Mouse (Mus musculus): ENCODE measurements at regions not wholly inside any gene's neighbourhood (a gene's known extent, or its start where the extent isn't known, plus 50 kb on each side); places are given as distances from the start of the nearest gene placed in this dataset.

GRCm38 (mm10) chr8:44758727-44759126, 176.5 kb upstream of the Fat1 start:
- intact Hi-C loops (cut with DNase I), result no loop called here

GRCm38 (mm10) chr8:44762731-44763130, 172.5 kb upstream of the Fat1 start:
- intact Hi-C loops (cut with DNase I), result no loop called here
- peak in 1 of 2 experiments; percentile 52 for DNase-seq (ENCODE audit: low spot score in 2 of 2)

More at GRCm38 (mm10) chr8:44758727-44759126, 176.5 kb upstream of the Fat1 start:
- no peak for DNase-seq (ENCODE audit: low spot score in 2 of 2)

GRCm38 (mm10) chr8:44765194-44765593, 170.1 kb upstream of the Fat1 start:
- intact Hi-C loops (cut with DNase I), result no loop called here
- DNase-seq (ENCODE audit: low spot score in 2 of 2), result no peak

GRCm38 (mm10) chr8:44765677-44766076, 169.6 kb upstream of the Fat1 start:
- intact Hi-C loops (cut with DNase I), result no loop called here
- DNase-seq (ENCODE audit: low spot score in 2 of 2), result no peak

- DNase-seq (ENCODE audit: low spot score in 2 of 2), result no peak
- intact Hi-C loops (cut with DNase I), result no loop called here
These were observed 169.0 kb upstream of the Fat1 start for GRCm38 (mm10) chr8:44766111-44766873.

- no peak for DNase-seq (ENCODE audit: low spot score in 2 of 2)
- intact Hi-C loops (cut with DNase I), result no loop called here
These were observed 168.0 kb upstream of the Fat1 start for GRCm38 (mm10) chr8:44767271-44767670.

- no peak for DNase-seq (ENCODE audit: low spot score in 2 of 2)
- intact Hi-C loops (cut with DNase I), result no loop called here
These were observed 156.0 kb upstream of the Fat1 start for GRCm38 (mm10) chr8:44779212-44779611.

- DNase-seq (ENCODE audit: low spot score in 2 of 2), result no peak
- intact Hi-C loops (cut with DNase I), result no loop called here
These were observed 152.8 kb upstream of the Fat1 start for GRCm38 (mm10) chr8:44782421-44782820.

- no peak for DNase-seq (ENCODE audit: low spot score in 2 of 2)
- intact Hi-C loops (cut with DNase I), result no loop called here
These were observed 150.1 kb upstream of the Fat1 start for GRCm38 (mm10) chr8:44785161-44785560.

- intact Hi-C loops (cut with DNase I), result no loop called here
- no peak for DNase-seq (ENCODE audit: low spot score in 2 of 2)
These were observed 148.5 kb upstream of the Fat1 start for GRCm38 (mm10) chr8:44786740-44787139.

GRCm38 (mm10) chr8:44788290-44788689, 147.0 kb upstream of the Fat1 start:
- DNase-seq (ENCODE audit: low spot score in 2 of 2), result no peak
- intact Hi-C loops (cut with DNase I), result no loop called here

- no peak for DNase-seq (ENCODE audit: low spot score in 2 of 2)
- intact Hi-C loops (cut with DNase I), result no loop called here
These were observed 135.7 kb upstream of the Fat1 start for GRCm38 (mm10) chr8:44799513-44799912.

GRCm38 (mm10) chr8:44800827-44801273, 134.4 kb upstream of the Fat1 start:
- DNase-seq (ENCODE audit: low spot score in 2 of 2), result no peak
- intact Hi-C loops (cut with DNase I), result no loop called here

GRCm38 (mm10) chr8:44801604-44802206, 133.5 kb upstream of the Fat1 start:
- intact Hi-C loops (cut with DNase I), result no loop called here
- no peak for DNase-seq (ENCODE audit: low spot score in 2 of 2)

- DNase-seq (ENCODE audit: low spot score in 2 of 2), result no peak
- intact Hi-C loops (cut with DNase I), result no loop called here
These were observed 132.9 kb upstream of the Fat1 start for GRCm38 (mm10) chr8:44802331-44802730.

- intact Hi-C loops (cut with DNase I), result no loop called here
- DNase-seq (ENCODE audit: low spot score in 2 of 2), result no peak
These were observed 130.7 kb upstream of the Fat1 start for GRCm38 (mm10) chr8:44804414-44805178.

GRCm38 (mm10) chr8:44805179-44805815, 129.9 kb upstream of the Fat1 start:
- intact Hi-C loops (cut with DNase I), result no loop called here
- DNase-seq (ENCODE audit: low spot score in 2 of 2), result no peak

GRCm38 (mm10) chr8:44812360-44812759, 122.9 kb upstream of the Fat1 start:
- intact Hi-C loops (cut with DNase I), result no loop called here
- no peak for DNase-seq (ENCODE audit: low spot score in 2 of 2)

- DNase-seq (ENCODE audit: low spot score in 2 of 2), result no peak
- intact Hi-C loops (cut with DNase I), result no loop called here
These were observed 117.6 kb upstream of the Fat1 start for GRCm38 (mm10) chr8:44817532-44818157.

GRCm38 (mm10) chr8:44819270-44819669, 116.0 kb upstream of the Fat1 start:
- DNase-seq (ENCODE audit: low spot score in 2 of 2), result no peak
- intact Hi-C loops (cut with DNase I), result no loop called here

Measured in left cerebral cortex, postnatal 25 days (tissue).